12 mouse cellular contexts compared by ENCODE assay signal in the genomic region with DNA sequence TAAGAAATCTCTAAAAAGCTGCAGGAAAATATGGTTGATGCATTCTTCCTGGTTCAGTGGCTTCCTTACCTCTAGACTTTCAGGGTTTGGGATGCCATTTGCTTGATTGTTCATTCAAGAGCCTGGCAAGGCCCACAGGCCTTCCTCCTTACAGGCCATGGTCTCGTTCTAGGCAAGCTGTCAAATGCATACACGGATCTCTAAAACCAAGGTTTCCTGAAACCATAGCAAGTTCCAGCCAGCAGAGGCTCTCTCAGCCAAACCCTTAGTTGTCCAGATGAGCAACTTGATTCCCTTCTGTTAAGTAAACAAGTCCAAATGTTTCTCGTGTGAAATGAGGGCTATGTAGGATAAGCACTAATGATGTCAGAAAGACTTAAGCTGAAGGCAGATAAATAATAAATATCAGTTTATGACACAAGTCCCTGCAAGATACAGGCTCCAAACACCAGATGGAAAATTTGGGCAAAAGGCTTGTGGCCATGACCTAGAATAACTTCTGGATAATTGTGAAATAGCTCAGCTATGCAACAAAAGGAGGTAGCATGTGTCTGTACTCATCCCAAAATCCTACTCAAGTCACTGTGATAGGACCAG. TPM values are rescaled to one million over a fixed set of nuclear protein-coding genes. Genes with fewer than 3 reads are reported as not detected.
DNase-seq lines count a peak whose midpoint lies in the region; ATAC-seq lines count a peak whose summit lies in the region.
"Had no signal": no experiment of that assay in that cellular context is flagged by ENCODE, and none has a peak within 500 bp of the region (broad histone marks: within the 10 kb centered on the region; RNA-seq: fewer than 3 reads in every experiment).

No protein-coding gene starts in this region.

- no peaks in the 10 kb centered on the region for H3K4me1 ChIP-seq in heart, embryonic 12.5 days (replicated peaks)
- H3K4me1 ChIP-seq: hindbrain, embryonic 15.5 days had no signal

- H3K27me3 ChIP-seq in heart, embryonic 12.5 days (replicated peaks), result no peaks in the 10 kb centered on the region
- H3K27me3 ChIP-seq: hindbrain, embryonic 15.5 days had no signal

- H3K36me3 ChIP-seq in heart, embryonic 12.5 days, result no peaks in the 10 kb centered on the region
- H3K36me3 ChIP-seq: hindbrain, embryonic 15.5 days had no signal

- ATAC-seq in heart, embryonic 12.5 days (ENCODE audit: insufficient number of reproducible peaks, low FRiP score), result no peak
- ATAC-seq in granulocyte monocyte progenitor cell, adult 5-6 weeks (replicated peaks; ENCODE audit: poor library complexity, severe bottlenecking), result peak; percentile 41

- intact Hi-C loops in left cerebral cortex, postnatal 36 days (cut with DNase I), result no loop called here

- H3K4me3 ChIP-seq in heart, embryonic 12.5 days, result no peak overlapping the region
- H3K4me3 ChIP-seq: hindbrain, embryonic 15.5 days had no signal

- 47% methylated on average over 3 of the region's 3 CpGs for WGBS in heart, embryonic 12.5 days

- H3K4me2 ChIP-seq in heart, embryonic 12.5 days, result no peak overlapping the region
- H3K4me2 ChIP-seq: hindbrain, embryonic 15.5 days had no signal

- DNase-seq in heart, adult 8-10 months (ENCODE audit: low spot score), result peak; percentile 34
- DNase-seq in urinary bladder, postnatal 14 days (ENCODE audit: low spot score), result peak; percentile 8
- DNase-seq in urinary bladder, postnatal 10 days (ENCODE audit: low spot score), result no peak
- no peak for DNase-seq in thymus, postnatal 0 days (ENCODE audit: low spot score)
- no peak for DNase-seq in left cerebral cortex, postnatal 36 days (ENCODE audit: low spot score in 2 of 2)
- DNase-seq: cerebellum, adult 11 months; thymus, postnatal 14 days had no signal

- H3K9ac ChIP-seq in heart, embryonic 12.5 days, result no peak overlapping the region
- H3K9ac ChIP-seq: hindbrain, embryonic 15.5 days had no signal

- H3K9me3 ChIP-seq in heart, embryonic 12.5 days (replicated peaks), result peaks cover 4% of the 10 kb centered on the region; the same call in 1 of the 2 replicates
- H3K9me3 ChIP-seq: hindbrain, embryonic 15.5 days had no signal

- H3K27ac ChIP-seq in heart, embryonic 12.5 days (ENCODE audit: poor library complexity, severe bottlenecking), result no peak overlapping the region
- H3K27ac ChIP-seq: hindbrain, embryonic 15.5 days; macrophage had no signal

RNA-seq across cellular contexts. Expression of gene Gda, which starts 34.0 kb away (rescaled TPM):
- total RNA-seq in heart, adult 8-10 months (2022), result 10 to 100 TPM; 14.2 to 25.5 (median 15.2) TPM
- polyA plus RNA-seq in heart, embryonic 12.5 days (2016; fragmentation: Nextera tagmentation; extraction: Ambion mirVana), result 0.08 and 0.15 TPM in 2 replicates
- total RNA-seq in granulocyte monocyte progenitor cell, adult 5-6 weeks (2014; fragmentation: Nextera tagmentation), result 45.1 and 53.5 TPM in 2 replicates
- 98.2 and 116 TPM in 2 replicates for total RNA-seq in granulocyte monocyte progenitor cell, adult 5-6 weeks (2017)
- polyA plus RNA-seq in thymus, postnatal 0 days (2015; fragmentation: Nextera tagmentation; extraction: Ambion mirVana), result 0.60 and 0.91 TPM in 2 replicates
- 100 to 1,000 TPM; 184 to 196 TPM for total RNA-seq in left cerebral cortex, postnatal 36 days (2021)
- polyA plus RNA-seq: forebrain, embryonic 11.5 days had no signal

Comparison
In these comparisons a context has a peak if more than half of its experiments do, and no peak if none do; other contexts are left out.
1. DNase-seq: peak in heart, adult 8-10 months (single experiment) and urinary bladder, postnatal 14 days (single experiment); none in urinary bladder, postnatal 10 days (single experiment), thymus, postnatal 0 days (single experiment) and left cerebral cortex, postnatal 36 days (0 of 2).